Mouse (Mus musculus) frontal cortex, postnatal 36 days (tissue): Measurements from ENCODE around the gene Ubqln5.

Source experiments
- DNase-seq, 2 experiments: peaks; one replicate each; pipeline ENCODE4 v3.0.0; 2022; ENCODE audit warnings: low spot score in 2 of 2

Ubqln5 gene

DNA sequence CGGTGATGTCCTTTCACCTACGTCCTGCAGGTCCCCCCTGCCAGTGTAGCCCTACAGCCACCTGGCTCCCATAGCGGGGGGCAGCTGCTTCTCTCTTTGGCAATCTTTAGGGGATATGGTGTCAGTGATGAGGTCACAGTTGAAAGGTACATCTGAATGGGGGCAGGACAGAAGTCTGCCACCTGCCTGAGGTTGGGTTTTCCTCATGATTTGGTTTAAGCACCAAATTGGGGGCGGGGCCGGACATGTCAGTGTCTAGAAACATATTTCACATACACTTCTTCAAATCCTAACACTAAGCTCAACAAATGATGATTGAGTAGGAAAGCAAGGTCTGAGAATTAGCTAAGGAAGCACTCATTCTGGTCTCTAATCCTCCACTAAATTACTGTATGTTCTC, at the start of gene Ubqln5:
Gene Ubqln5, minus strand, starts transcription at position 101 of the 400 bp plus-strand sequence.
- no peak for DNase-seq

GRCm38 (mm10) chr7:104179074-104179473, 49.4 kb upstream of the Ubqln5 start:
- no peak for DNase-seq

- no peak for DNase-seq
These were observed 48.9 kb upstream of the Ubqln5 start for GRCm38 (mm10) chr7:104178422-104179054.

DNA sequence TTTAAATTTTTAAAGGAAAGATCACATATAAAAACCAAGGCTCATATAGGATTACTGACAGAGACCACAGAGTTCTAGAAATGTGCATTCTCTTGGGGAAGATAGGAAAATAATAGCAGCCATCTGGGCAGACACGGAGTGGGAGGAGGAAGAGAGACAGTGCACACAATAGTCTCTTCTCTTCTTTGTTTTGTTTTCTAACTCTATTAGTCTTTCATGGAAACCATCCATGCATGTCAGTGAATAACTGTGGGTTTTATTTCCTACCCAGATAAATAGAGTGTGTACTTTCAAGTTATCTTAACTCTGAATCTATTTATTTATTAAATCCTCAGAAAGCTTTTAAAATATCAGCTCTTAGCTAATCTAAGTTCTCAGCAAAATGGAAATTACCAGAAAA, 45.5 kb upstream of the Ubqln5 start:
- no peak for DNase-seq

DNA sequence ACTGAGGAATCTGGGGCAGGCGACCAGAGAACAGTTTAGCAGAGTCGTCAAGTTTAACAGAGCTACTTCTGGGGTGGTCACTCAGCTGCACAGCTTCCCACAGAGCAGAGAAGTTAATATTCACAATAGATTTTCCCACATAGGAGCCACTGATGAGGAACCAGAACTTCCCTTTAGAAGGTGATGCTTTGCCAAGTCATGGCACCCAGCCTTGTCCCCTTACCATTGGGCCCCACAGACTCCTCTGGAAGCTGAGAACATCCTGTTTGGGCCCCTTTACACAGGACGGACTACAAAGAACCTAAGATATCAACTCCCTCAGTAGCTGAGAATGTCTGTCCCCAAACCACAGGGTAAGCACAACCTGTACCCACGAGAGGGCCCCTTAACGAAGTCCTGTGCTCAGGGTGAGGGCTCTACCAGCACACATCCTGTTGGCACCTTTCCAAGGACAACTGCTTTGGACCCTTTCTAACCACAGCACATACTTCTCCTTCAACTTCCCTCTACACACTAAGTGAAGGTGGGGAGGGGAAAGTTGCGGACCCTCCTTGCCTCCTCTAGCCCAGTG, 40.1 kb upstream of the Ubqln5 start:
- DNase-seq, result no peak

DNA sequence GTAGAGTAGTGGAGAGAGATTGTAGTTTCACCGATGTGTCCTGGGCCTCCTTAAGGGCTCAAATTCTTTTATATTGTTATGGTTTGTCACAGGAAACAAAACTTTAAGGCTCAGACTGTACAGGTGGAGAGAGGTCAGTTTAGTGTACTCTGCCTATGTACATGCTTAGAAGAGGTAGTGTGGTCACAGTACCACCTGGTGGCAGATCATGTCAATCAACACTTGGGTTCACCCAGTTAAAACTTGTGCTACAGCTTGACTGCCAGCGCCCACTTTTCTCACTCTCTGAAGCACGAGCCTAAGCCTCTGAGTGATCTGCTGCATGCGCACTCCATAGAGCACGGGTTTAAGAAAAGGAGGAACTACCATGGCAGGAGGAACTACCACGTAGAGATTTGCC, 37.5 kb upstream of the Ubqln5 start:
- no peak for DNase-seq

DNA sequence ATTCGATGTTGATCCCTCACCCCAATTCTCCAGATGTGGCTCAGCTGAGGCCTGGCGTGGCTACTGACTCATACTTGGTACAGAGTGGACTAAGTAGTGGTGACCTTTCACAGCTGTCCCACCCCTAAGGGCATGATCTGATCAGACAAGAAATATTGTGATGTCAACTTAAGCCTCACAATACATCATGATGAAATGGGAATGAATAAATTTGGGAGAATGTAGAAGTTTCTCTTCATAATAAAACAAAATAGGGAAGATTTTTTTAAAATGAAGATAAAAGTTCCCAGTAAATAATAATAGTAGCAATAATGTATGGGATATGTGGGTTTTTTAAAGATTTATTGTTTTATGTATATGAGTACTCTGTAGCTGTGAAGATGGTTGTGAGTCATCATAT, 20.8 kb upstream of the Ubqln5 start, which contains the start of gene Ubqlnl:
Gene Ubqlnl, minus strand, starts transcription at position 101 of the 400 bp plus-strand sequence.
- no peak for DNase-seq

- DNase-seq, result no peak
These were observed 13.6 kb upstream of the Ubqln5 start, which contains the start of gene Ubqln3 for GRCm38 (mm10) chr7:104143179-104143578. Gene Ubqln3 (minus strand): TSS chr7:104143279.

GRCm38 (mm10) chr7:104137305-104137704, 7.7 kb upstream of the Ubqln5 start, which contains the start of gene Olfr643:
Gene Olfr643 (minus strand): TSS chr7:104137405.
- no peak for DNase-seq

DNA sequence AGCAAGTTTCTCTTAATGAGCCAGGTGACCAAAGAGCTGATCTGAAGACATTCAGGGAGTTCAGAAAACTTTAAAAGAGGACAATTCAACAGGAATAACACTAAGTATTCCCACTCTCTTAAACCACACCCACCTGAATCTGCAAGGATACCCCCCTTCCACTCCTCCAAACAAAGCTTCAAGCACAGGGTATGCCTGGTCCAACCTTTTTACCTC, 25.0 kb downstream of the Ubqln5 start, which contains the start of gene Olfr646:
Gene Olfr646, plus strand, starts transcription at position 117 of the 216 bp plus-strand sequence.
- no peak for DNase-seq

DNA sequence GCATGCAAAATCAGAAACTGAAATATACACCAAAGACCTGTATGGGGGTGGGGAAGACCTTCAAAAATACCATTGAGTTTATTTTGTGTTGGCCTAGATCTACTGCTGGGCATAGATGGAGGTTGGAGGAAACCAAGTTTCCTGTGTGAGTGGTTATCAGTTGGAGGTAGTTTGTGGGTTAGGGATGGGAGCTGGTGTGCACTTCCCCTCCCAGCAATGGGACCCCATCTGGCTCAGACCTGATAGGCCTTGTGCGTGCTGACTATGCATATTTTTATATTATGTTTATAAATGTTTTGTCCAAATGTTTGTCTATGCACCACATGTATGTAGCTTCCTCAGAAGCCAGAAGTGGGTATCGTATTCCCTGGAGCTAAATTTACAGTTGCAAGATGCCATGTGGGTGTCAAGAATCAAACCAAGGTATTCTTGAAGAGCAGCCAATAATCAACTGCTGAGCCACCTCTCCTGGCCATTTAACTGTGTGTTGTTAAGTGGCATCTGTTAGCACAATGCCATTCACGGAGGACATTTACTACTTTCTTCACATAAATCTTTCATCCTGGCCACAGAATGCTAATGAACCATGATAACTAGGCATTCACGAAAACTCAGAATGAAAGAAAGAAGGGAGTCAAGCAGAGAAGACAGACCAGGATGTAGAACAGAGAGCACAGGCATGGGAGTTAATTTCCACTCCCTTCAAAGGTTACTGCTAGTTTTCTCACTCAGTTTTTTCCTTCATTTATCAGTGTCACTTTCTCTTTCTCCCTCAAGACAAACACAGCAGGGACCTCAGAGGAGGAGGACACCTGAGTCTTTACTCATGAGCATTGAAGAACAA, 25.5 kb downstream of the Ubqln5 start:
- DNase-seq, result no peak

GRCm38 (mm10) chr7:104085365-104085764, 44.3 kb downstream of the Ubqln5 start, which contains the start of gene Olfr645:
Gene Olfr645 (minus strand): TSS chr7:104085465.
- DNase-seq, result no peak
